Mouse (Mus musculus) embryonic facial prominence, embryonic 12.5 days (tissue): ENCODE data around the gene Mcm7. TPM values are rescaled to one million over a fixed set of nuclear protein-coding genes. Genes with fewer than 3 reads are reported as not detected.
A peak's percentile ranks its signal among the peaks of the same experiment; 100 is the strongest.

Source experiments
- ATAC-seq: fragments of 200-750 bp; cut with Nextera tagmentation; 2 replicates; pipeline ENCODE4 v1.8.0; 2017; ENCODE audit not compliant: insufficient number of reproducible peaks, insufficient read depth, low FRiP score, low TSS enrichment
- H3K27ac ChIP-seq: fragments of 300-500 bp; sonication (generic); 2 replicates; pipeline ENCODE4 v1.5.1; 2016; ENCODE audit warnings: mild to moderate bottlenecking
- H3K27me3 ChIP-seq: fragments of 300-500 bp; sonication (generic); 2 replicates; pipeline ENCODE4 v1.6.1; 2016; ENCODE audit warnings: mild to moderate bottlenecking, moderate library complexity
- H3K36me3 ChIP-seq: fragments of 300-500 bp; sonication (generic); 2 replicates; pipeline ENCODE4 v1.6.1; 2016; ENCODE audit warnings: mild to moderate bottlenecking
- H3K4me1 ChIP-seq: fragments of 300-500 bp; sonication (generic); 2 replicates; pipeline ENCODE4 v1.6.1; 2016
- H3K4me2 ChIP-seq: fragments of 300-500 bp; sonication (generic); replicated peaks from 2 replicates; pipeline ENCODE4 v1.6.1; 2016; ENCODE audit warnings: mild to moderate bottlenecking, moderate library complexity
- H3K4me3 ChIP-seq: fragments of 300-500 bp; sonication (generic); 2 replicates; pipeline ENCODE4 v1.5.1; 2016; ENCODE audit warnings: mild to moderate bottlenecking
- H3K9ac ChIP-seq: fragments of 300-500 bp; sonication (generic); 2 replicates; pipeline ENCODE4 v1.6.1; 2016; ENCODE audit warnings: mild to moderate bottlenecking, moderate library complexity
- H3K9me3 ChIP-seq: fragments of 300-500 bp; sonication (generic); 2 replicates; pipeline ENCODE4 v1.6.1; 2016; ENCODE audit warnings: mild to moderate bottlenecking, moderate library complexity
- WGBS: fragments of 180-500 bp; shearing (Covaris S2); methylation state at CpG from one replicate; pipeline ENCODE4 v1.1.7; 2016; 5-methylcytosine and 5-hydroxymethylcytosine counted together
- microRNA counts: library from miRNA; unstranded; fragments of <30 nt; microRNA quantifications from one replicate; lab custom pipeline; 2017
- microRNA-seq: library from miRNA; unstranded; fragments of <30 nt; microRNA quantifications from one replicate; pipeline ENCODE4, GENCODE M21; 2017
- polyA plus RNA-seq: library from polyadenylated mRNA; unstranded; fragments of >200 nt; fragmentation: Nextera tagmentation; extraction: Ambion mirVana; gene quantifications from 2 replicates; pipeline ENCODE4 v1.2.1, GENCODE M21; 2016

Mcm7 gene
- polyA plus RNA-seq, 1 experiment from 2014 or later: 243 TPM

DNA sequence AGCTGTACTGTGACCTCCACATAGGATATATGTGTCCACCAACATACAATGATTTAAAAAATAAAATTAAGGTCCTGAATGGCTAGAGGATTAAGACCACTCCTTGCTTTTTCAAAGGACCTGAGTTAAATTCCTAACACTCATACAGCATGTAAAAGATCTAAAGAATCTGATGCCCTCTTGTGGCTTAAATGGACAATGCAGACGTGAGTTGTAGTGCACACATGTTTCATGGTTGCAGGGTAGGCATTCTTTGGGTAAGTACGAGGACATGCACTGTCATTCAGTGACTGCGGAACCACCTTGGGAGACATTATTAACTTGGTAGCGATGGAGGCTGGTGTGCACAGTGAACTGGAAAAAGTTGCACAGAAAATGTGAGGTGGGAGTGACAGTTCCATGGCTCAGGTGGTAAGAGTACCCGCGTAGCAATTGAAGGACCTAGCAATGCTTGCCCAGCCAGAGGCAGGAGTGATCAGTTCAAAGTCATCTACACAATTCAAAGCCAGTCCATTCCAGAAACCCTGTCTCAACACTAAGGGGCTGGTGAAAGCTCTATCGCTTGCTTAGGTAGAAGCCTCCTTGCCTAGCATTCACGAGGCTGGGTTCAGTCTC is 34.2 kb downstream of the Mcm7 start:
- WGBS: 62% methylated on average over 8 of the region's 8 CpGs
- H3K27ac ChIP-seq: no peak overlapping the region
- H3K36me3 ChIP-seq: peaks cover 29% of the 10 kb centered on the region
- H3K9ac ChIP-seq: no peak overlapping the region
- no peaks in the 10 kb centered on the region for H3K9me3 ChIP-seq
- H3K4me1 ChIP-seq: no peaks in the 10 kb centered on the region
- ATAC-seq: no peak
- H3K4me2 ChIP-seq: no peak overlapping the region
- H3K27me3 ChIP-seq: no peaks in the 10 kb centered on the region
- H3K4me3 ChIP-seq: no peak overlapping the region

DNA sequence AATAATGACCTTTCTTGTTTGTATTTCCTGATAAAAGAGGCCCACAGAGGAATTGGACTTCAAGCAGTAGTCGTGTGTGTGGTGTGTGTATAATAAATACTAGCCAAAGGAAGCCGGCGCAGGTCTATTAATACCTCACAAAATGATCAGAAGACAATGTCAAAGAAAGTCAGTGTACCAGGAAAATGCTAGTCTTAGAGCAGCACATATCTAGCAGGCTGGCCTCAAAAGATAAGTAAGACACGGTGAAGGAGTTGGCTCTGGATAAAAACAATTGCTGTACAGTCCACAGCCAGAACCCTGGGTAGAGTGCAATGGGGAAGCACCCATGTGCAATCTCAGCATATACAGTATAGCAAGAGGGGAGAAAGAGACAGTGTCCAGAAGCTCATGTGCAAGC is 35.0 kb downstream of the Mcm7 start:
- H3K27ac ChIP-seq: no peak overlapping the region
- H3K36me3 ChIP-seq: peaks cover 32% of the 10 kb centered on the region
- H3K9me3 ChIP-seq: no peaks in the 10 kb centered on the region
- no peaks in the 10 kb centered on the region for H3K4me1 ChIP-seq
- H3K9ac ChIP-seq: no peak overlapping the region
- H3K27me3 ChIP-seq: no peaks in the 10 kb centered on the region
- H3K4me3 ChIP-seq: no peak overlapping the region
- no peak overlapping the region for H3K4me2 ChIP-seq
- no peak for ATAC-seq
- WGBS: 88% methylated on average over 4 of the region's 4 CpGs

DNA sequence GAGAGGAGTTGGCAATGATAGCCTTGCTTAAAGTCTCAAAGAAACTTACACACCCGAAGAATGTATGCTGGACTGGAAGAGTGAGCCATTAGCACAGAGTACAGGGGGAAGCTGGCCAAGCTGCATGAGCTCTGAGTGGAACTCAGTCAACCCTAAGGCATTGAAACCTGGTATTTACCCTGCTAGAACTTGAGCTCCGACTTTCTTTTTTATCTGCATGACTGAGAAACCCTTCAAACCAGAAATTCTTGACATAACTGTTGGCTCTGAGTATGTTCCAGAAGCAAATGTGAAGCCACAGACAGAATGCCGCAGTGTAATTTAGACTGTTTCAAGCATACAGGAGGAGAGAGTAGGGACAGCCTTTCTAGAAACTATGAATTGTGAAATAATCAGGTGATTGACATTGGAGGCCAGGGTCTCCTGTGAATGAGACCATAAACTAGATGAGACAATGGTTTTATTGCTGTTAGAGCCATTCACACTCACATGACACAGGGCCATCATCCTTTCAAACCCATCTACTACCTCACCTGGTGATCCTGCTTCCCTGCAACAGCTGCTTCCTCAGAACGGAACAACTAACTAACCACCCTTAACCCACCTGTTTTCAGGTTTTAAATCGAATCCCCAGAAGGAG is 39.7 kb downstream of the Mcm7 start:
- ATAC-seq: no peak
- Histone ChIP-seq H3K27me3 (no peaks in the 10 kb centered on the region), H3K4me3 (no peak overlapping the region), H3K36me3 (peaks cover 72% of the 10 kb centered on the region), H3K9ac (no peak overlapping the region), H3K4me2 (no peak overlapping the region), H3K27ac (no peak overlapping the region), H3K4me1 (no peaks in the 10 kb centered on the region), H3K9me3 (no peaks in the 10 kb centered on the region)
- 91% methylated on average over 5 of the region's 5 CpGs for WGBS

DNA sequence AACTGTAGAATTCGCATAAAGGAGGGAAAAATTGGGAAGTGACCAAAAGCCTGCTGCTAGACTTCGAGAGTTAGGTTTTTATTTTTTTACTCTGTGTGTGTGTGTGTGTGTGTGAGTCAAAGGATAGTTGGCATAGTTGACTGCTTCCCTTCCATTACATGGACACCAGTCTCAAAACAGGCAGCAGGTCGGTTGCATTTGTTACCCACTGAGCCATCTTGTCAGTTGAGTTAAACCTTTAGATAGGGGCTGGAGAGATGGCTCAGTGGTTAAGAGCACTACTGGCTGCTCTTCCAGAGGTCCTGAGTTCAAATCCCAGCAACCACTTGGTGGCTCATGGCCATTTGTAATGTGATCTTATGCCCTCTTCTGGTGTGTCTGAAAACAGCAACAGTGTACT is 54.2 kb downstream of the Mcm7 start:
- peaks cover 5% of the 10 kb centered on the region; the same call in 1 of the 2 replicates for H3K4me1 ChIP-seq
- ATAC-seq: no peak
- H3K36me3 ChIP-seq: peaks cover 21% of the 10 kb centered on the region
- peak overlapping the region; percentile 91; the same call in 1 of the 2 replicates for H3K27ac ChIP-seq
- 75% methylated on average over 3 of the region's 3 CpGs for WGBS
- H3K4me3 ChIP-seq: peak overlapping the region; percentile 59
- no peaks in the 10 kb centered on the region for H3K27me3 ChIP-seq
- 0 out of 2 replicates have a peak overlapping the region, but pooled peaks have one; percentile 60 for H3K9ac ChIP-seq
- H3K9me3 ChIP-seq: no peaks in the 10 kb centered on the region
- H3K4me2 ChIP-seq: peak overlapping the region; percentile 58

DNA sequence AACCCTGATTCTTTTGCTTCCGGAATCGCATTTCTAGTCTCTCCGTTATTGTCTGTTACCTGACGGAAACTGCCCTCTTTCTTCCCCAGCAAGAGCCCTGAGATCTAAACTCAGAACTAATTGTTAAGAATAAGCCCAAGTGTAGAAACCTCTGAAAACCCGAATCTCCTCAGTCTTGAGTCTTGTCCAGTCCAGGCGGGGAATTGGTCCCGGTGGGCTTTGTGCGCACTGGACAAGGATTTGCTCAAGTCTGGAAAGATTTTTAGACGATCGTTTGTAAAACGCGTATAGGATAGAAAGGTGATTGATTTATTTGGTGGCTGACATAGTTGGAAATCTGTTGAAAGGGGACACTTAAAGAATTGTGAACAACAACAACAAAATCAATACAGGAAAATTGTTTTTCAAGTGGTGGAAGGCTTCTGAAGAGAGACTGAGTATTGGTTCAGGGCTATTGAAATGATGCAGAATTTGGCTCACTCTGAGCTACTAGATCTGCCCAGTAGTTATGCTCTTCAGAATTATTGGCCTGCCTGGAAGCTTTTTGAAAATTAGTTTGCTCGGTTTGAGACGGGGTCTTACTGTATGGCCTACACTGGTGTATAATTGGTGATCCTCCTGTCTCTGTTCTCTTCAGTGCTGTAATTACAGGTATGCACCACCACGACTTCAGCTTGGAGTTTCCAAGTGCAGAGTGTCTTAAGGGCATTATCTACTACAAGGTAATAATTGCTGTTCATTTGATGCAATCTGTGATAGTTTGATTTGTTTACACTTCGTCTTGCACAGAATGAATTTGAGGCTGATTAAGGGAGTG is 54.8 kb downstream of the Mcm7 start:
- Histone ChIP-seq H3K36me3 (peaks cover 18% of the 10 kb centered on the region), H3K27me3 (no peaks in the 10 kb centered on the region), H3K9ac (peak overlapping the region; percentile 60), H3K4me1 (peaks cover 5% of the 10 kb centered on the region; the same call in 1 of the 2 replicates), H3K4me3 (peak overlapping the region; percentile 59), H3K27ac (peak overlapping the region; percentile 91), H3K4me2 (peak overlapping the region; percentile 58), H3K9me3 (no peaks in the 10 kb centered on the region)
- 6% methylated on average over 16 of the region's 16 CpGs for WGBS
- no peak; the same call in 1 of the 2 replicates for ATAC-seq

DNA sequence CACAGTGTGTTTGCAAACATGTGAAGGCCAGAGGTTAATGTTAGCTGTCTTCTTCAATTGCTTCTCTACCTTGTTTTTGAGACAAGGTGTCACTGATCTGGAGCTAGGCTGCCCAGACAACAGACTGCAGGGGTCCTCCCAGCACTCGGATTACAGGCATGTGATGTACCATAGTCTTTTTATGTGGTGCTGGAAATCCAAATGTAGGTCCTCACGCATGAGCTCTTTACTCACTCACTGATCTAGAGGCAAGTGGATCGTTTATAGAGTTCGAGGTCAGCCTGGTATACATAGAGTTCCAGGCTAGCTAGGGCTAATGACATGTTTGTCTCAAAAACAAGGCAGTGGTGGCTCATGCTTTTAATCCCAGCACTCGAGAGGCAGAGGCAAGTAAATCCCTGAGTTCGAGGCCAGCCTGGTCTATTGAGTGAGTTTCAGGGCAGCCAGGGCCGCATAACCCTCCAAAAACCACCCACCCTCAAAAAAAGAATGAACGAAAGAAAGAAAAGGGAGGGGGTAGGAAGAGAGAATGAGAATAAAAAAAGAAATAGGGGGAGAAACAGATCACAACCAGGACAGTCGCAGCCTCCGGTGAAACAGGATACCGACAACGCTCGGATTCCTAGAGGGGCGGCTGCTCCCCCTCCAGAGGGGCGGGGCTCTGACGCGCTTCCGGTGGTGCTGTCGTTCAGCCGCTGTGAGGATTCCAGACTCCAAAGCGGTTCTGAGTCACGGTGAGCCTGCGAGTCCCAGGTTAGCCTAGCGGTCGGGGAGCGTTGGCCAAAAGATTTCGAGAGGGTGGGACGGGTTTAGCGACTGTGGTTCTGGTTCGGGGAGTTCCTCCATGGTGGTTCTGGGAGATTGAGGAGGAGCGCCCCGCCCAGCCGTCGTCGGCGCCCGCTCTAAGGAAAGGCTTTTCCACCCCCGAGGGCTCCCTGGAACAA is 55.7 kb downstream of the Mcm7 start, which contains the start of gene Zscan21:
Gene Zscan21 (plus strand): TSS at position 649 of the 944 bp plus-strand sequence.
- Histone ChIP-seq H3K27me3 (no peaks in the 10 kb centered on the region), H3K36me3 (peaks cover 15% of the 10 kb centered on the region), H3K9ac (peak within 1 kb of the TSS; percentile 60), H3K4me2 (peak within 1 kb of the TSS; percentile 58), H3K4me1 (peaks cover 5% of the 10 kb centered on the region; the same call in 1 of the 2 replicates), H3K9me3 (no peaks in the 10 kb centered on the region), H3K27ac (peak within 1 kb of the TSS; percentile 91), H3K4me3 (peak within 1 kb of the TSS; percentile 59)
- WGBS: 7% methylated on average over 38 of the region's 38 CpGs
- peak; percentile 92 for ATAC-seq

MicroRNAs within 50 kb of the gene (microRNA counts, 519-probe panel; counts per million panel counts)
- microRNA mmu-miR-106b (lab: Ali Mortazavi, UCI) (5,527 counts per million, percentile 90 among the panel's probes with 10 or more counts), microRNA mmu-miR-25 (lab: Ali Mortazavi, UCI) (7,584 counts per million, percentile 99 among the panel's probes with 10 or more counts), microRNA mmu-miR-93 (lab: Ali Mortazavi, UCI) (5,734 counts per million, percentile 93 among the panel's probes with 10 or more counts)

Small RNA genes within 50 kb of the gene (microRNA-seq; reads per million reads assigned to microRNA genes)
- gene Mir106b (10,981 reads per million, percentile 95 among the genes with 10 or more reads in this experiment), gene Mir25 (921 reads per million, percentile 76 among the genes with 10 or more reads in this experiment), gene Mir93 (16,343 reads per million, percentile 97 among the genes with 10 or more reads in this experiment)

Other genes starting within 250 kb of the Mcm7 start
- 0.32 and 0.41 TPM in 2 replicates for gene Gjc3, start 209.3 kb downstream of the Mcm7 start, polyA plus RNA-seq
- not detected in 2 replicates for gene Azgp1, start 190.9 kb downstream of the Mcm7 start, polyA plus RNA-seq
- not detected in 2 replicates for gene Smok3a, start 151.2 kb downstream of the Mcm7 start, polyA plus RNA-seq
- not detected in 2 replicates for gene Smok3b, start 151.0 kb downstream of the Mcm7 start, polyA plus RNA-seq
- not detected in 2 replicates for gene Smok3c, start 119.2 kb downstream of the Mcm7 start, polyA plus RNA-seq
- gene Zkscan1, start 87.3 kb downstream of the Mcm7 start, polyA plus RNA-seq: 26.3 and 29.2 TPM in 2 replicates
- gene Zscan21, start 55.5 kb downstream of the Mcm7 start, polyA plus RNA-seq: 80.7 and 85.4 TPM in 2 replicates
- 25.5 and 26.3 TPM in 2 replicates for gene Zfp113, start 16.7 kb downstream of the Mcm7 start, polyA plus RNA-seq
- 333 and 336 TPM in 2 replicates for gene Cops6, start 11.4 kb downstream of the Mcm7 start, polyA plus RNA-seq
- gene Ap4m1, start 420 bp downstream of the Mcm7 start, polyA plus RNA-seq: 30.1 and 32.4 TPM in 2 replicates
- gene Taf6, start 15.0 kb upstream of the Mcm7 start, polyA plus RNA-seq: 112 and 117 TPM in 2 replicates
- gene Cnpy4, start 15.1 kb upstream of the Mcm7 start, polyA plus RNA-seq: 60.8 and 61.1 TPM in 2 replicates
- gene Mblac1, start 21.9 kb upstream of the Mcm7 start, polyA plus RNA-seq: 9.3 and 11.4 TPM in 2 replicates
- gene Nxpe5, start 53.5 kb upstream of the Mcm7 start, polyA plus RNA-seq: not detected in 2 replicates
- gene Lamtor4, start 83.1 kb upstream of the Mcm7 start, polyA plus RNA-seq: 50.9 and 57.0 TPM in 2 replicates
- 11.3 and 12.3 TPM in 2 replicates for gene BC037034, start 91.6 kb upstream of the Mcm7 start, polyA plus RNA-seq
- gene Gal3st4, start 100.4 kb upstream of the Mcm7 start, polyA plus RNA-seq: 3.7 and 4.3 TPM in 2 replicates
- 0.23 TPM in 1 of 2 replicates, not detected in the other for gene Gm43720, start 107.5 kb upstream of the Mcm7 start, polyA plus RNA-seq
- gene Gpc2, start 107.6 kb upstream of the Mcm7 start, polyA plus RNA-seq: 70.1 and 75.3 TPM in 2 replicates
- gene Stag3, start 107.8 kb upstream of the Mcm7 start, polyA plus RNA-seq: 7.9 and 8.7 TPM in 2 replicates
- gene Pvrig, start 169.5 kb upstream of the Mcm7 start, polyA plus RNA-seq: 0.15 TPM in 1 of 2 replicates, not detected in the other